Mouse (Mus musculus): ENCODE results near the gene Efcab12. TPM values are rescaled to one million over a fixed set of nuclear protein-coding genes. Genes with fewer than 3 reads are reported as not detected.

Gene Efcab12
- polyA plus RNA-seq, 1 experiment from 2014 or later = 2.1 TPM

DNA sequence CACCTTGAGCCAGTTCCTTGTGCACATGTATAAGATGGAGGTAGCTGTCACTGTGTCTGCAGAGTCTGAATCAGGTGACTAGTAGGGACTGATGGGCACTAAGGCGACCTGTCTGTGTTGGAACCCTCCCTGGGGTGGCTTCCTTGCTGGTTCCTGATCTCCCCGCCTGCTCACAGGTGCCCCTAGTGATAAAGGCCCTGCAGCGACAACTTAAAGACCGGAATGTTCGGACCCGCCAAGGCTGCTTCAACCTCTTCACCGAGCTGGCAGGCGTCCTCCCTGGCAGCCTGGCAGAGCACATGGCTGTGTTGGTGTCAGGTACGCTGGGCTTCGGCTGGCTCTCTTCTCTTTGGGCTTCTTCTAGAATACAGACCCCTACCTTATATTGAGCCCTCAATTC lies 47.2 kb downstream of the Efcab12 start:
- no peaks in the 10 kb centered on the region for H3K9me3 ChIP-seq (ENCODE audit: control insufficient read depth, low read length)
- H3K4me3 ChIP-seq (ENCODE audit: low read depth, low read length) = no peak overlapping the region
- ATAC-seq (ENCODE audit: low FRiP score) (no peak), DNase-seq (ENCODE audit: low spot score) (no peak)
- no peak overlapping the region for H3K4me2 ChIP-seq (replicated peaks; ENCODE audit: low read depth, low read length)
- H3K27ac ChIP-seq (ENCODE audit: low read depth, low read length) = no peak overlapping the region
- peaks cover 23% of the 10 kb centered on the region for H3K36me3 ChIP-seq (ENCODE audit: control insufficient read depth, insufficient read depth, low read length)
- no peak overlapping the region for H3K9ac ChIP-seq (ENCODE audit: low read depth, low read length)
- no peaks in the 10 kb centered on the region for H3K27me3 ChIP-seq (ENCODE audit: control insufficient read depth, insufficient read depth, low read length)
- 87% methylated on average over 10 of the region's 10 CpGs for WGBS
- H3K4me1 ChIP-seq (replicated peaks; ENCODE audit: control insufficient read depth, insufficient read depth, low read length) = no peaks in the 10 kb centered on the region

DNA sequence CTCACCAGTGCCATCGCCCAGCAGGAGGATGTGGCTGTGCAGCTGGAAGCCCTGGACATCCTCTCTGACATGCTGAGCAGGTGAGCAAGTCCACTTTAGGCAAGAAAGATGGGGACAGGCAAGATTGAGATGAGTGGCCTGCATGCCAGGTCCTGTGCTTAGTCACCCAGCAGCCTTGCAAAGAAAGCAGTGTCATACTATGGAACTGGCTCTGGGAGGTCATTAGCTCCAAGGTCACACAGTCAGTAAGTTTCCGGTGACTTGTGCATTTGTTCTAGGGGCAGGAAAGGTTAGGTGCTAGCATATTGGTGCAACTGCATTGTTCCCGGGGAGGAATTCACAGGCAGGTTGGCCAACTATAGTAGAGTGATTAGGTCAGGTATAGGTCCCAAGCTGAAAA lies 55.4 kb downstream of the Efcab12 start:
- Histone ChIP-seq H3K36me3 (ENCODE audit: control insufficient read depth, insufficient read depth, low read length) (peaks cover 14% of the 10 kb centered on the region), H3K4me1 (replicated peaks; ENCODE audit: control insufficient read depth, insufficient read depth, low read length) (no peaks in the 10 kb centered on the region), H3K9ac (ENCODE audit: low read depth, low read length) (no peak overlapping the region), H3K4me3 (ENCODE audit: low read depth, low read length) (no peak overlapping the region), H3K9me3 (ENCODE audit: control insufficient read depth, low read length) (no peaks in the 10 kb centered on the region), H3K4me2 (replicated peaks; ENCODE audit: low read depth, low read length) (no peak overlapping the region), H3K27me3 (ENCODE audit: control insufficient read depth, insufficient read depth, low read length) (no peaks in the 10 kb centered on the region), H3K27ac (ENCODE audit: low read depth, low read length) (no peak overlapping the region)
- ATAC-seq (ENCODE audit: low FRiP score) = no peak
- no peak for DNase-seq (ENCODE audit: low spot score)
- 95% methylated on average over 3 of the region's 3 CpGs for WGBS

DNA sequence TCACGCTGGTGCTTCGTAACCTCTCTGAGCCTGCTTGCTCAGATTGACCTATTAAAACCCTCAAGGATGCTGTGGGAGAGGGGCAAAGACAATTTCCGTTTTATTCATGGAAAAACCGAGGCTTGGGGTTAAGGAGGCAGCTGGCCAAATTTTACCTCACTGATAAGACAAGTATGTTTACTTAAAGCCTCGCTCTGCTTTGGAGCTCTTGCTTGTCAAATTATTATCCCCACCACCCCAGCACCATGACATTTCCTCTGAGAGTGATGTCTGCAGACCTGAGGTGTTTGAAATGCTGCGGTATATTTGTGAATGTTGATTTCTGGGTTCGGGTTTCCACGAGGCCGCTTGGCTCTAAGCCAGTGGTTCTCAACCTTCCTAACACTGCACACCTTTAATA lies 61.8 kb downstream of the Efcab12 start:
- ATAC-seq (ENCODE audit: low FRiP score) (no peak), DNase-seq (ENCODE audit: low spot score) (no peak)
- 82% methylated on average over 9 of the region's 9 CpGs for WGBS
- H3K4me3 ChIP-seq (ENCODE audit: low read depth, low read length) = peak overlapping the region; percentile 61; the same call in 1 of the 2 replicates
- no peaks in the 10 kb centered on the region for H3K9me3 ChIP-seq (ENCODE audit: control insufficient read depth, low read length)
- no peak overlapping the region for H3K9ac ChIP-seq (ENCODE audit: low read depth, low read length)
- no peak overlapping the region for H3K27ac ChIP-seq (ENCODE audit: low read depth, low read length)
- peak overlapping the region; percentile 44 for H3K4me2 ChIP-seq (replicated peaks; ENCODE audit: low read depth, low read length)
- H3K36me3 ChIP-seq (ENCODE audit: control insufficient read depth, insufficient read depth, low read length) = 0 out of 2 replicates have a peak, but pooled peaks cover 2% of the 10 kb centered on the region
- no peaks in the 10 kb centered on the region for H3K27me3 ChIP-seq (ENCODE audit: control insufficient read depth, insufficient read depth, low read length)
- peaks cover 4% of the 10 kb centered on the region; the same call in 1 of the 2 replicates for H3K4me1 ChIP-seq (replicated peaks; ENCODE audit: control insufficient read depth, insufficient read depth, low read length)

DNA sequence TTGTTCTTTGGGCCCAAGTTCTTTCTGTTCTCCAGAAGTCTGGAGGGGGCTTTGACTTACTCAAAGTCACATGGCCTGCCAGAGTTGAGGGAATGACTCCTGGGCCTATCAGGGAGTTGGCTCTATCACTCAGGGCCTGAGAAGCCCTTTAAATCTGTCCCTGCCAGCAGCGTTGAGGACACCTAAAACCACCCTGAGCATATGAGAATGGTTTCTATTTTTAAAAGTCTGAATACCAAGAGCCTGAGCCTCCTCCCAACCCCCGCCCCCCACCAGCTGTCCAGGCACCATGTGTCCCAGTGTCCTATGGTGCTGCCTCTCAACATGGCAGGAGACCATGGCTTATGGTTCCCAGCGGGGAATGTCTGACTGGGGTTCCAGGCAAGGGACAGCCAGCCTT lies 62.4 kb downstream of the Efcab12 start:
- peak overlapping the region; percentile 44 for H3K4me2 ChIP-seq (replicated peaks; ENCODE audit: low read depth, low read length)
- ATAC-seq (ENCODE audit: low FRiP score) = no peak
- no peak for DNase-seq (ENCODE audit: low spot score)
- H3K9me3 ChIP-seq (ENCODE audit: control insufficient read depth, low read length) = no peaks in the 10 kb centered on the region
- H3K4me1 ChIP-seq (replicated peaks; ENCODE audit: control insufficient read depth, insufficient read depth, low read length) = peaks cover 4% of the 10 kb centered on the region; the same call in 1 of the 2 replicates
- H3K4me3 ChIP-seq (ENCODE audit: low read depth, low read length) = peak overlapping the region; percentile 61
- H3K27me3 ChIP-seq (ENCODE audit: control insufficient read depth, insufficient read depth, low read length) = no peaks in the 10 kb centered on the region
- no peak overlapping the region for H3K27ac ChIP-seq (ENCODE audit: low read depth, low read length)
- H3K36me3 ChIP-seq (ENCODE audit: control insufficient read depth, insufficient read depth, low read length) = 0 out of 2 replicates have a peak, but pooled peaks cover 2% of the 10 kb centered on the region
- H3K9ac ChIP-seq (ENCODE audit: low read depth, low read length) = no peak overlapping the region; the same call in 1 of the 2 replicates
- 56% methylated on average over 3 of the region's 3 CpGs for WGBS

DNA sequence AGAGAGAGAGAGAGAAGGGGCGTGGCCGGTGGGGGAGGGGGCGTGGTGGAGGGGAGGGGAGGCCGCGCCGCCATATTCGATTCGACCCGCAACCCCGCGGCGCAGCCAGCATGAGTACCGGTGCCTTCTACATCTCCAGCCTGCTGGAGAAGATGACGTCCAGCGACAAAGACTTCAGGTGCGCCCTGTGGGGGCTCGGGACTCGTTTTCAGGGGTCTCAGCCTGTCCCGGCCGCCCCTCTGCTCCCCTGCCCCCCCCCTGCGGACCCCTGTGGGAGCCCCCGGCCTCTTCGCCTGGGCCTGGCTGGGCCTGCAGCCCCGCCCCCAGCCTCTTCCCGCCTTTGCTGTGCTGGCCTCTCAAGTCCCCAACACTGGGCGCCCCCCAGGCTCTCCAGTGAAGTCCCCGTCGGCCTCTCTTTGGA lies 63.7 kb downstream of the Efcab12 start, which contains the start of gene Cand2:
Cand2 (plus strand) TSS at position 38 of the 421 bp plus-strand sequence.
- Histone ChIP-seq H3K27ac (ENCODE audit: low read depth, low read length) (peak within 1 kb of the TSS; percentile 43), H3K9me3 (ENCODE audit: control insufficient read depth, low read length) (no peaks in the 10 kb centered on the region), H3K4me3 (ENCODE audit: low read depth, low read length) (peak within 1 kb of the TSS; percentile 61), H3K9ac (ENCODE audit: low read depth, low read length) (peak within 1 kb of the TSS; percentile 66), H3K27me3 (ENCODE audit: control insufficient read depth, insufficient read depth, low read length) (no peaks in the 10 kb centered on the region), H3K4me2 (replicated peaks; ENCODE audit: low read depth, low read length) (peak within 1 kb of the TSS; percentile 50), H3K36me3 (ENCODE audit: control insufficient read depth, insufficient read depth, low read length) (no peaks in the 10 kb centered on the region), H3K4me1 (replicated peaks; ENCODE audit: control insufficient read depth, insufficient read depth, low read length) (peaks cover 4% of the 10 kb centered on the region; the same call in 1 of the 2 replicates)
- DNase-seq (ENCODE audit: low spot score) (peak; percentile 86), ATAC-seq (ENCODE audit: low FRiP score) (peak; percentile 90)
- under 1% methylated on average over 24 of the region's 28 CpGs for WGBS

DNA sequence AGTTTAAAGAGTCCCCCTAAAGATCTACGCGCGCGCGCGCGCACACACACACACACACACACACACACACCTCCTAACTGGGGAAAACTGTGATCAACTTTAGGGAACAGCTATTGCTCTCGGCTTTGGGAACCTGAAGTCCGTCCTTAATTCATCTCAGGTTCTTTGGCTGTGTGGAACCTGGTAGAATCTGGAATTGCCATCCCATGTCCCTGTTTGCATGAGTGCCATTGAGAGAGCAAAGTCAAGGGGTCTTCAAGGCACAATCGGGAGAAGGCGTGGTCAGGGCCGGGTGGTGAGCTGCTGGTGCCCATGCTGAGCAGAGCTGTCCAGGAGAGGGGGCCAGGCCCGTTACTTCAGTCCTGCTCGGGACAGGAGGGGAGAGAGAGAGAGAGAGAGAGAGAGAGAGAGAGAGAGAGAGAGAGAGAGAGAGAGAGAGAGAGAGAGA lies 64.2 kb downstream of the Efcab12 start:
- WGBS = 0% methylated on average over 13 of the region's 14 CpGs

DNA sequence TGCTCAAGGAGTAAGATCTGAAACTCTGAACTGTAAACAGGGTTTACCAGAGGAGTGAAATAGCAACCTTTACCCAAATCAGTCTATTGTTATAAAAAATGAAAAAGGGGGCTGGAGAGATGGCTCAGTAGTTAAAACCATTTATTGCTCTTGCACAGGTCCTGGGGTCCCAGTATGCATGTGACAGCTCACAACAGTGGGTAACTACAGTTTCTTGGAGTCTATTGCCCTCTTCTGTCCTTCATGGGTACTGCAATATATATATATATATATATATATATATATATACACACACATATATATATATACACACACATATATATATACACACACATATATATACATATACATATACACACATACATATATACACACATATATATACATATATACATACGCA lies 65.6 kb downstream of the Efcab12 start:
- Histone ChIP-seq H3K27ac (ENCODE audit: low read depth, low read length) (no peak overlapping the region), H3K9me3 (ENCODE audit: control insufficient read depth, low read length) (no peaks in the 10 kb centered on the region), H3K4me2 (replicated peaks; ENCODE audit: low read depth, low read length) (no peak overlapping the region), H3K36me3 (ENCODE audit: control insufficient read depth, insufficient read depth, low read length) (no peaks in the 10 kb centered on the region), H3K4me1 (replicated peaks; ENCODE audit: control insufficient read depth, insufficient read depth, low read length) (peaks cover 4% of the 10 kb centered on the region; the same call in 1 of the 2 replicates), H3K4me3 (ENCODE audit: low read depth, low read length) (no peak overlapping the region), H3K27me3 (ENCODE audit: control insufficient read depth, insufficient read depth, low read length) (no peaks in the 10 kb centered on the region), H3K9ac (ENCODE audit: low read depth, low read length) (no peak overlapping the region)
- 87% methylated on average over 1 of the region's 1 CpGs for WGBS
- DNase-seq (ENCODE audit: low spot score) (no peak), ATAC-seq (ENCODE audit: low FRiP score) (no peak)

More for the DNA sequence above, 64.2 kb downstream of the Efcab12 start:
- H3K27ac ChIP-seq (ENCODE audit: low read depth, low read length) = no peak overlapping the region
- H3K4me3 ChIP-seq (ENCODE audit: low read depth, low read length) = peak overlapping the region; percentile 61
- H3K27me3 ChIP-seq (ENCODE audit: control insufficient read depth, insufficient read depth, low read length) = no peaks in the 10 kb centered on the region
- DNase-seq (ENCODE audit: low spot score) = peak; percentile 80
- H3K4me2 ChIP-seq (replicated peaks; ENCODE audit: low read depth, low read length) = peak overlapping the region; percentile 50
- no peaks in the 10 kb centered on the region for H3K9me3 ChIP-seq (ENCODE audit: control insufficient read depth, low read length)
- no peaks in the 10 kb centered on the region for H3K36me3 ChIP-seq (ENCODE audit: control insufficient read depth, insufficient read depth, low read length)
- no peak overlapping the region for H3K9ac ChIP-seq (ENCODE audit: low read depth, low read length)
- peak; percentile 89 for ATAC-seq (ENCODE audit: low FRiP score)
- peaks cover 4% of the 10 kb centered on the region; the same call in 1 of the 2 replicates for H3K4me1 ChIP-seq (replicated peaks; ENCODE audit: control insufficient read depth, insufficient read depth, low read length)

DNA sequence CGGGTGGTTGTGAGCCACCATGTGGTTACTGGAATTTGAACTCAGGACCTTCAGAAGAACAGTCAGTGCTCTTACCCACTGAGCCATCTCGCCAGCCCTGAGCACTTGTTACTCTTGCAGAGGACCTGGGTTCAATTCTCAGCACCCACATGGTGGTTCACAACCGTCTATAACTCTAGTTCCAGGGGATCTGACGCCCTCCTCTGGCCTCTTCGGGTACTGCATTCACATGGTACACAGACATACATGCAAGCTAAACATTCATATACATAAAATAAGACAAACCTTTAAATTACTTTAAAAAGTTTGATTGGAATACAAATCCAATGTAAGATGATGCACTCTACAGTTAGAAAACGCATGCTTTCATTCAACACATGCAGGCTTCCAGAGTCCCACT lies 66.0 kb downstream of the Efcab12 start:
- Histone ChIP-seq H3K36me3 (ENCODE audit: control insufficient read depth, insufficient read depth, low read length) (no peaks in the 10 kb centered on the region), H3K4me2 (replicated peaks; ENCODE audit: low read depth, low read length) (no peak overlapping the region), H3K4me1 (replicated peaks; ENCODE audit: control insufficient read depth, insufficient read depth, low read length) (peaks cover 4% of the 10 kb centered on the region; the same call in 1 of the 2 replicates), H3K9ac (ENCODE audit: low read depth, low read length) (no peak overlapping the region), H3K9me3 (ENCODE audit: control insufficient read depth, low read length) (no peaks in the 10 kb centered on the region), H3K27me3 (ENCODE audit: control insufficient read depth, insufficient read depth, low read length) (no peaks in the 10 kb centered on the region), H3K27ac (ENCODE audit: low read depth, low read length) (no peak overlapping the region), H3K4me3 (ENCODE audit: low read depth, low read length) (no peak overlapping the region)
- DNase-seq (ENCODE audit: low spot score) (no peak), ATAC-seq (ENCODE audit: low FRiP score) (no peak)
- 80% methylated on average over 6 of the region's 6 CpGs for WGBS

DNA sequence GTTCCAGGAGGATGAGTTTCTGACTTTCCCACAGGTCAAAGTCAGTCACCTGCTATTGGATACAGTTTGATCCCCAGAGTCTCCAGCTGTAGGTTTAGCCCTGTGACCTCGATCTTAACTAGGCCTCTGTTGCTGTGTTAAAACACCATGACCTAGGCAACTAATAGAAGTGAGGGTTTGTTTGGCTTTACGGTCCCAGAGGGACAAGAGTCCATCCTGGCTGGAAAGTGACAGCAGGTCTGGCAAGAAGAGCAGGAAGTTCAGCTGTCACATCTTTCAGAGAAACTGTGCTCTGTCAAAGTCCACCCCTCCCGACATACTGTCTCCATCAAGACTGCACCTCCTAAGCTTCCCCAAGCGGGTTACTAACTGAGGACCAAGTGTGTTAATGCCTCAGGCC lies 67.4 kb downstream of the Efcab12 start:
- Histone ChIP-seq H3K27ac (ENCODE audit: low read depth, low read length) (no peak overlapping the region), H3K4me3 (ENCODE audit: low read depth, low read length) (no peak overlapping the region), H3K36me3 (ENCODE audit: control insufficient read depth, insufficient read depth, low read length) (no peaks in the 10 kb centered on the region), H3K4me2 (replicated peaks; ENCODE audit: low read depth, low read length) (no peak overlapping the region), H3K9ac (ENCODE audit: low read depth, low read length) (no peak overlapping the region), H3K4me1 (replicated peaks; ENCODE audit: control insufficient read depth, insufficient read depth, low read length) (no peaks in the 10 kb centered on the region), H3K9me3 (ENCODE audit: control insufficient read depth, low read length) (no peaks in the 10 kb centered on the region), H3K27me3 (ENCODE audit: control insufficient read depth, insufficient read depth, low read length) (no peaks in the 10 kb centered on the region)
- no peak for DNase-seq (ENCODE audit: low spot score)
- 65% methylated on average over 4 of the region's 4 CpGs for WGBS
- ATAC-seq (ENCODE audit: low FRiP score) = no peak
